Mouse (Mus musculus): Measurements from ENCODE around the gene Klk10.

Gene Klk10

GRCm38 (mm10) chr7:43796355-43796754 lies 15.5 kb downstream of the Klk10 start:
- no peak for DNase-seq (ENCODE audit: low read depth)

- DNase-seq (ENCODE audit: low read depth) = no peak
Observed at GRCm38 (mm10) chr7:43797333-43797769, 16.5 kb downstream of the Klk10 start, which contains the start of gene Klk8. Gene Klk8 (plus strand): TSS chr7:43797577.

GRCm38 (mm10) chr7:43797844-43798462 lies 17.1 kb downstream of the Klk10 start:
- no peak for DNase-seq (ENCODE audit: low read depth)

- no peak for DNase-seq (ENCODE audit: low read depth)
Observed at GRCm38 (mm10) chr7:43799876-43800275, 19.0 kb downstream of the Klk10 start.

GRCm38 (mm10) chr7:43810994-43811393 lies 30.2 kb downstream of the Klk10 start, which contains the start of gene Klk7:
Gene Klk7 (plus strand): TSS chr7:43811294.
- no peak for DNase-seq (ENCODE audit: low read depth)

GRCm38 (mm10) chr7:43815211-43815610 lies 34.4 kb downstream of the Klk10 start:
- DNase-seq (ENCODE audit: low read depth) = no peak

GRCm38 (mm10) chr7:43816746-43817145 lies 35.9 kb downstream of the Klk10 start:
- no peak for DNase-seq (ENCODE audit: low read depth)

- DNase-seq (ENCODE audit: low read depth) = no peak
Observed at GRCm38 (mm10) chr7:43821581-43821980, 40.7 kb downstream of the Klk10 start.

- no peak for DNase-seq (ENCODE audit: low read depth)
Observed at GRCm38 (mm10) chr7:43824199-43824598, 43.4 kb downstream of the Klk10 start, which contains the start of gene Klk6. Gene Klk6 (plus strand): TSS chr7:43824499.

GRCm38 (mm10) chr7:43826056-43826455 lies 45.2 kb downstream of the Klk10 start:
- DNase-seq (ENCODE audit: low read depth) = no peak

GRCm38 (mm10) chr7:43827706-43828105 lies 46.9 kb downstream of the Klk10 start:
- no peak for DNase-seq (ENCODE audit: low read depth)

- DNase-seq (ENCODE audit: low read depth) = no peak
Observed at GRCm38 (mm10) chr7:43829006-43829405, 48.2 kb downstream of the Klk10 start.
